16 mouse cellular contexts compared by ENCODE assay signal in genomic region chr1:136580266-136580665, GRCm38 (mm10). TPM values are rescaled to one million over a fixed set of nuclear protein-coding genes. Genes with fewer than 3 reads are reported as not detected.
DNase-seq lines count a peak whose midpoint lies in the region; ATAC-seq lines count a peak whose summit lies in the region.
"Had no signal": no experiment of that assay in that cellular context is flagged by ENCODE, and none has a peak within 500 bp of the region (broad histone marks: within the 10 kb centered on the region; RNA-seq: fewer than 3 reads in every experiment).

No protein-coding gene starts in this region.

- peak; percentile 13 for DNase-seq in thymus, postnatal 0 days (ENCODE audit: low spot score)
- DNase-seq in thymus, postnatal 4 days = no peak
- DNase-seq in T-cell, adult 2 months (ENCODE audit: low spot score) = peak; percentile 52
- DNase-seq in left cerebral cortex, adult 9 months (ENCODE audit: low spot score in 2 of 2) = no peak
- no peak for DNase-seq in cerebellum, adult 9-10 months
- no peak for DNase-seq in urinary bladder, postnatal 4 days (ENCODE audit: low spot score in 2 of 2)
- DNase-seq: cerebellum, adult 18-20 months; cerebellum, postnatal 36 days; heart, adult 18-20 months; heart, postnatal 36 days; kidney, adult 11 months; kidney, postnatal 10 days; lung, postnatal 14 days; right cerebral cortex, adult 18-20 months had no signal

- ATAC-seq in inflammation-experienced regulatory T-cells, adult 6 months = peak; percentile 64
- ATAC-seq: hindbrain, embryonic 16.5 days had no signal

RNA-seq across cellular contexts. Expression of gene Zfp281, which starts 44.4 kb away (rescaled TPM):
- polyA plus RNA-seq in thymus, postnatal 0 days (2015; fragmentation: Nextera tagmentation; extraction: Ambion mirVana) = 18.0 and 19.5 TPM in 2 replicates
- 10 to 100 TPM; 12.1 to 24.1 (median 23.5) TPM for polyA plus RNA-seq in inflammation-experienced regulatory T-cells, adult 6 months (2017; shearing (Covaris generic))

Comparison
In these comparisons a context has a peak if more than half of its experiments do, and no peak if none do; other contexts are left out.
1. DNase-seq: peak in thymus, postnatal 0 days (single experiment) and T-cell, adult 2 months (single experiment); none in thymus, postnatal 4 days (single experiment), left cerebral cortex, adult 9 months (0 of 2), cerebellum, adult 9-10 months (single experiment) and urinary bladder, postnatal 4 days (0 of 2).